Mouse (Mus musculus) thymus, adult 2 months (tissue): ENCODE results near the gene Gm973. TPM values are rescaled to one million over a fixed set of nuclear protein-coding genes. Genes with fewer than 3 reads are reported as not detected.
A peak's percentile ranks its signal among the peaks of the same experiment; 100 is the strongest.

ENCODE experiments used
- DNase-seq: peaks from one replicate; pipeline ENCODE4 v3.0.0; 2021
- H3K27ac ChIP-seq: fragments of 200-500 bp; 2 replicates; pipeline ENCODE4 v1.5.1; 2012; ENCODE audit warnings: low read length, control low read depth; ENCODE audit not compliant: control insufficient read depth, insufficient read depth
- H3K27me3 ChIP-seq: fragments of 200-500 bp; 2 replicates; pipeline ENCODE4 v1.6.1; 2012; ENCODE audit warnings: mild to moderate bottlenecking, low read length, moderate library complexity, mixed read lengths; ENCODE audit not compliant: control insufficient read depth, insufficient read depth
- H3K36me3 ChIP-seq: fragments of 200-500 bp; 2 replicates; pipeline ENCODE4 v1.6.1; 2012; ENCODE audit warnings: mild to moderate bottlenecking, low read length, moderate library complexity; ENCODE audit not compliant: control insufficient read depth, insufficient read depth
- H3K4me1 ChIP-seq: fragments of 200-500 bp; replicated peaks from 2 replicates; pipeline ENCODE4 v1.6.1; 2012; ENCODE audit warnings: low read length; ENCODE audit not compliant: control insufficient read depth, insufficient read depth
- H3K4me3 ChIP-seq: fragments of 200-500 bp; 2 replicates; pipeline ENCODE4 v1.5.1; 2012; ENCODE audit warnings: mild to moderate bottlenecking, low read length, control low read depth, moderate library complexity; ENCODE audit not compliant: control insufficient read depth, insufficient read depth
- CTCF ChIP-seq: fragments of 200-500 bp; IDR thresholded peaks from 2 replicates; pipeline ENCODE4 v1.5.1; 2012; ENCODE audit warnings: mild to moderate bottlenecking, control low read depth, low read length, moderate library complexity, borderline replicate concordance; ENCODE audit not compliant: control insufficient read depth, poor library complexity, insufficient read depth; ENCODE audit errors: extremely low read depth
- POLR2A ChIP-seq: fragments of 200-500 bp; IDR thresholded peaks from 2 replicates; pipeline ENCODE4 v1.6.1; 2012; ENCODE audit warnings: mild to moderate bottlenecking, low read length, control low read depth, moderate library complexity; ENCODE audit not compliant: control insufficient read depth, poor library complexity, insufficient read depth; ENCODE audit errors: extremely low read depth
- WGBS: fragments of 180-500 bp; shearing (Covaris S2); methylation state at CpG from one replicate; pipeline ENCODE4 v1.1.7; 2018; 5-methylcytosine and 5-hydroxymethylcytosine counted together
- polyA plus RNA-seq: library from polyadenylated mRNA; depleted of rRNA; stranded (reverse); fragments of >200 nt; gene quantifications from 2 replicates; pipeline ENCODE4 v1.2.3, GENCODE M21; 2012

Gene Gm973
- polyA plus RNA-seq, 1 experiment, result 0.09 TPM

DNA sequence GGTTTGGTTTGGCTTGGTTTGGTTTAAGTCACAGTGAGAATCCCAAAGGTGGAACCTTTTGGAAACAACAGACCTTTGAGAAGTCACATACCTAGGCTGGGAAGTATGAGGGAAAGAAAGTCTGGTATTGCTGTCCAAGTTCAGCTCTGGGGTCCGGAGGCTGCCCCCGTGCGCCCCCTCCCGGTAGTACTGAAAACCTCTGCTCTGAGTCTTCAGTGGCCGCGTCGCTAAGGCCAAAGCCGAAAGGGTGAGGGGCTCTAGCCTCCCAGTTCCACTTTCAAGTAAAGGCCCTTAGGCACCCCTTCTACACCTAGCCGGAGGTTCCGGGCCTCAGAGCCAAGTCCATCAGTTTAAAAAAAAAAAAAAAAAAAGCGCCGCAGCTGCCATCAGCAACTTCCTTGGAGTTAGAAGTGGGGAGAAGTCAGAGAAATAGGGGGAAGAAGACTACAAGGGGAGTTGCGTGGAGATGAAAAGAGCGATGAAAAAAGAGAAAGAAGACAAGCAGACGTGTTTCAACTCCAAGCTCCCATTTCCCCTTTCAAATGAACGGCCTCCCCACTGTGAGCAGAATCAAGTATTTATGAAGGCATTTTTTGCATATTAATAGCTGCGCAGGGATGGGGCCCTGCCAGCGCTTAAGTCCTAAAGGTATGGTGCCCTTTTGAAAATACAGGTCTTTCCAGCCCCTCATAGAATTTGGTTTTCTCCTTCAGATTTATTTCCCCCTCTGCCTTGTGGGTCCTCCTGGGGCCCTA, 68.8 kb downstream of the Gm973 start:
- no peaks in the 10 kb centered on the region for H3K4me1 ChIP-seq
- H3K4me3 ChIP-seq, result no peak overlapping the region
- H3K36me3 ChIP-seq, result no peaks in the 10 kb centered on the region
- peak; percentile 67 for DNase-seq
- 19% methylated on average over 18 of the region's 18 CpGs for WGBS
- TF ChIP-seq CTCF, result peak; percentile 94
- no peak for TF ChIP-seq POLR2A
- no peak overlapping the region for H3K27ac ChIP-seq
- no peaks in the 10 kb centered on the region for H3K27me3 ChIP-seq

DNA sequence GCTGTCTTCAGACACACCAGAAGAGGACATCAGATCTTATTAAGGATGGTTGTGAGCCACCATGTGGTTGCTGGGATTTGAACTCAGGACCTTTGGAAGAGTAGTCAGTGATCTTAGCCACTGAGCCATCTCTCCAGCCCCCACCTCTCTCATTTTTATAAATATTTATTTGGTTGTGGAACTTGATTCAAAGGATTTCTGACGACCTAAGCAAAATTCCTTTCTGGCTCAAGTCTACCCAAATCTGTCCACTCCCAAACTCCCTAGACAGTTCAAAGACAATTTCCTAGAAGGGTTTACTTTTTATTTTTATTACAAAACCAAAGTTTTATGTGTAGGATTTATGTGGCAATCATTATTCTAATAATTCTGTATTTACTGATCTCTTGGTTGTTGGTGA, 73.2 kb downstream of the Gm973 start:
- Histone ChIP-seq H3K4me3 (no peak overlapping the region), H3K27me3 (no peaks in the 10 kb centered on the region), H3K36me3 (no peaks in the 10 kb centered on the region), H3K4me1 (0 out of 2 replicates have a peak, but pooled peaks cover 4% of the 10 kb centered on the region), H3K27ac (no peak overlapping the region)
- TF ChIP-seq POLR2A (no peak), CTCF (no peak)
- 100% methylated on average over 1 of the region's 1 CpGs for WGBS
- DNase-seq, result no peak

DNA sequence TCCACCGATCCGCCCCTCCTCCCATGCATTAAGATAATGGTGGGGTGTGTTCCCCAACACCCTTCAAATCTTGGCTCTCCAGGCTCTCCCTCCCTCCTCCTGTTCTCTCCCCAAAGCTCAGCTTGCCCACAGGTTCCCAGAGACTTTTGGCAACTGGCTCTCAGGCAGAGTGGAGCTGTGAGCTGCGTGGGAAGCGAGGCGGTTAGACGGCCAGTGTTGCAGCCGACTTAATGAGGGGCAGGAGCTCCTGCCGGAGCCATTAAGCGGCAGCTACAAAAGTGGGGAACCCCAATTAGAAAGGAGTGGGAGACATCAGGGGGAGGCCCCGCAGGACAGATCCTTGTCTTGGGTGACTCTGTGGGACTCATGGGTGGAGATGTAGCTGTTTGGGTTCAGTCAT, 76.3 kb downstream of the Gm973 start:
- no peak overlapping the region for H3K27ac ChIP-seq
- no peak for TF ChIP-seq POLR2A
- no peak for TF ChIP-seq CTCF
- H3K4me3 ChIP-seq, result no peak overlapping the region
- 0 out of 2 replicates have a peak, but pooled peaks cover 4% of the 10 kb centered on the region for H3K4me1 ChIP-seq
- 92% methylated on average over 10 of the region's 10 CpGs for WGBS
- no peak for DNase-seq
- no peaks in the 10 kb centered on the region for H3K36me3 ChIP-seq
- no peaks in the 10 kb centered on the region for H3K27me3 ChIP-seq

DNA sequence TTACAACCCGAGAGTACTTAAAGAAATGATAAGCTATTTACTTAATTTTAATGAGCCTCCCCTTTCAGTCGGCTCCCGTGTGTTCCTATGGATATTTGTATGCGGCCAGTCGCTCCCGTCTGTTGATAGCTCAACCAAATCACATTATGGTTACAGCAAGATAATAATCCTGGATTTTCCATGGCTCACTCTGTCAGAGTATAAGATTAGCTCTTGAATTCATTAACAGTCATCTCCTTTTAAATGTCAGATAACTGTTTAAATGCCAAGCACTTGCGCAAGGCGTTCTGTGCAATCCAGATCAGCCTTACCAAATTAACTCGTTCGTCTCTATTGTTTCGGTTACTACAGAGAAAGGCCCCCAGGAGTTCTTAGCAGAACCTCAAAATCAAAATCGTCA, 76.8 kb downstream of the Gm973 start:
- Histone ChIP-seq H3K27me3 (no peaks in the 10 kb centered on the region), H3K36me3 (no peaks in the 10 kb centered on the region), H3K4me3 (no peak overlapping the region), H3K27ac (no peak overlapping the region), H3K4me1 (0 out of 2 replicates have a peak, but pooled peaks cover 4% of the 10 kb centered on the region)
- TF ChIP-seq CTCF (no peak), POLR2A (no peak)
- no peak for DNase-seq
- 69% methylated on average over 12 of the region's 12 CpGs for WGBS

DNA sequence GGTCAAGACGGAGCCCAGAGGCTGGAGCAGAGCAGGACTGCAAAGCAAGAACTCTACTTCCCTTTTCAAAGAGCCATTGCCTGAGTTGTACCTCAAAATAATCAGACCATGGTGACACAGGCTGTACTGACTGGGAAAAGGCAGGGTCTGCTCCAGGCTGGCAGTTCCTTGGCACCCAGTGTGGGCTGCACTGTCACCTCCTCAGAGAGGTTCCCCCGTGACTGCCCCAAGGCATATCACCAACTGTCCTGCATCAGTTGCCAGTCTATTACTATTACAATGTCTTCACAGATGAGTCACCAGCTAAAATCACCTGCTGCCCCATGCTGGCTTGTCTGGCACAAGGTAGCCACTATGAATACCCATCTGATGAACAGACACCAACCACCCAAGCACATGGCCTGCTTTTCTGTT, 77.6 kb downstream of the Gm973 start:
- Histone ChIP-seq H3K27me3 (no peaks in the 10 kb centered on the region), H3K4me1 (0 out of 2 replicates have a peak, but pooled peaks cover 4% of the 10 kb centered on the region), H3K27ac (no peak overlapping the region), H3K4me3 (no peak overlapping the region), H3K36me3 (no peaks in the 10 kb centered on the region)
- no peak for DNase-seq
- WGBS, result 50% methylated on average over 2 of the region's 2 CpGs
- TF ChIP-seq CTCF, result no peak
- no peak for TF ChIP-seq POLR2A

DNA sequence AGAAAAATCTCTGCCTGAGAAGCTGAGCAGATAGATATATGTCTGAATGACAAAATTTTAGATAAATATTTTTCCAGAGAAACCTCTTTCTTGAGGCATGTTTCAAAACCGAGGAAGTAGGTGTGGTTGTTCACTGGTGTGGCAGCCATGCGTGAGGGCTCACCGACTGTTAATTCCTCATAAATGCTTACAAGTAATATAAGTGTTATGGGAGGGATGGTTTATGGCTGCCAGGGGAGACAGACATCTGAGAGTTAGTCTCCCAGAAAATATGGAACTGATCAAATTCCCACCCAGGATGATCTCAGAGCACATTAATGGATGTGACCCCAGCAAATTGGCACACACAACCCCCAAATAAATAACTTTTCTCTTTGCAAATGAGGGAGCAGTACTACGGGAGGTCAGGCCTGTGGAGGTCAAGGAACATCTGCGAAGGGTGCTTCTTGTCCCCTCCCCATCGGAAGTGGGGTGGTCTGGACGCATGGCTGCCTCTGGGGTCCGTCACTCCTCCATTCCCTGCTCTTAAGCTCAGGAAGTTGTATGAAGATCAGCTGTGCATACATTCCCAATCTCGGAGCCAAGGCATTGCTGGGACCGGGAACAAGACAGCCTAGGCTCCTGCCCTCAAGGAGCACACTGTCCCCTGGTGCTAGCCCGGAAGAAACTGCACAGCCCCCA, 78.7 kb downstream of the Gm973 start:
- Histone ChIP-seq H3K27ac (no peak overlapping the region), H3K4me1 (0 out of 2 replicates have a peak, but pooled peaks cover 4% of the 10 kb centered on the region), H3K27me3 (no peaks in the 10 kb centered on the region), H3K4me3 (no peak overlapping the region), H3K36me3 (no peaks in the 10 kb centered on the region)
- no peak for DNase-seq
- WGBS, result 96% methylated on average over 11 of the region's 11 CpGs
- TF ChIP-seq CTCF (no peak), POLR2A (no peak)

DNA sequence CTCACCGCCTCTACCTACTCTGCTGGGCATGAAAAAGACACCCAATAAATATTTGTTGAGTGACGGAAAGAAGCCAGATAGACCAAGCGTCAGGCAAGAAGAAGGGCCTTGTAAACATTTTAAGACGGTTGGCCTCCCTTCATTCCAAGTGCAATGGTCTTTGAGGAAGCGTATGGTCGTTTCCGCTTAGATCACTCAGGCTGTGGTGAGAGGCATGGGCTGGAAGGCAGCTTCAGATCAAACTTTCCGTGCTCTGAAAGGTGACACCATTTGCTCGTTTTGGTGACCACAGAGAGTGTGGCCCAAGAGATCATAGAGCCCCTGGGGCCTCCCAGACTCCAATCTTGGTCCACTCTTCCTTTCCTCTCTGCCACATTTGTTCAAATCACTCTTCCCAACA, 79.5 kb downstream of the Gm973 start:
- no peaks in the 10 kb centered on the region for H3K27me3 ChIP-seq
- H3K27ac ChIP-seq, result no peak overlapping the region
- H3K4me1 ChIP-seq, result 0 out of 2 replicates have a peak, but pooled peaks cover 4% of the 10 kb centered on the region
- H3K36me3 ChIP-seq, result no peaks in the 10 kb centered on the region
- TF ChIP-seq CTCF (no peak), POLR2A (no peak)
- WGBS, result 89% methylated on average over 9 of the region's 9 CpGs
- H3K4me3 ChIP-seq, result no peak overlapping the region
- DNase-seq, result no peak
